Mouse (Mus musculus) lung, postnatal 25 days (tissue): Measurements from ENCODE around the gene Mtf1.

Experiments used
- DNase-seq: peaks from one replicate; pipeline ENCODE4 v3.0.0; 2022; ENCODE audit warnings: low spot score

Gene Mtf1

DNA sequence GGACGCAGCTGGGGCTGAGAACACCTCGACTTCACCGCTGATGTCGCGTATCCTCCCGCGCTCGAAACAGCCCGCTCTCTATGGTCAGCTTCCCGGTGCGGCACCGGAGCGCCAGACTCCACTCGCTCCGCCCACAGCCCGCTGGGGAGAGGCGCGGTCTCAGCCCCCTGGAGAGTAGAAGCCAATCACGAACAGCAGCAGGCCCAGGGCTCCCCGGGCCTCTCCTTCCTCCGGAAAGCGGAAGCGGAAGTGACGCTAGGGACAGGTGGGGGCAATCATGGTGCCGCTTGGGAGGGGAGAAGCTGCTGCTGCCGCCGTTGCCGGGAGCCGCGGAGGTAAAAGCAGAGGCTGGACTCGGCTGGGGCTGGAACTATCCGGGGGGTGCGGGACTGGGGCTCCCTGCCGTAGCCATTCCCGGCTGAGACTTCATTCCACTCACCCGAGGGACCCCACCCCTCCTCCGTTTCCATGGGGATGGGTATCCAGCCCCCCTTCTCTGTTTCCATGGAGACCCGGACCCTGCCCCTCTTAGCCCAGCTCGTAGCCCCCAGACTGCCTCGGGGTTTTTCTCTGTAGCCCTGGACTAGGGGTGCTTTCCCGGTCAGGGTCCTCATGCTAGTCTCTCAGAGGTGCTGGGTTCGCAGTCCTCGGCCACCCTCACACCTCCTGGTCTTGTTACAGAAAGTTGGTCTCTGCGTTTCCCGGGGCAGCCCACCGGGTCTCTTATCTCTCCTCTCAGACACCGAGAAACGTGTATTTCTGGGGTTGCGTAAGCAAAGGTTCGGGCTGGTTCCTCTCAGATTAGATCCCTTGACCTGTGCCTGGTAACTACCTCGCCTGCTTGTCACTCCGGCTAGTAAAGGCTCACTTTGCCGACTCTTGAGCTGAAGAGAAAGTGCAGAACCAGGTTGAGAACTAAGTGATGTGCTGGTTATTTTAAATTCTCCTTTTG is 681 bp downstream of the Mtf1 start:
- peak; percentile 98 for DNase-seq

DNA sequence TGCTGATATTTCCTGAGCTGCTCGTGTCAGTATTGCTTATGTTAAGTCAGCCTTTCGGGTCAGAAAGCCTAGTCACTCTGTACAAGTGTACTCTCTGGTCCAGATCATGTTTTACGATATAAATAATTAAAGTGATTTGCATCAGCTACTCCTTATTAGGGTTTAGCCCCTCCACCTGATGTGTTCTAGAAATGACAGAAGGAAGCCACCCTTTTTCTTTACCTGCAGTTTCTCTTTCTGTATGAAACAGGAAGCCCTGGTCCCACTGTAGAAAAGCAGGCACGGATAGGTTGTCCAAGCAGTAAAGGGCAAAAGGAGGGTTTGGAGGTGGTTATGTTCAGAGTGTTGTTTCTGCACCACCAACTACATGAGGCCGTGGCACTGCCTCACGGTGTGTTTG is 1.5 kb downstream of the Mtf1 start:
- DNase-seq = no peak

DNA sequence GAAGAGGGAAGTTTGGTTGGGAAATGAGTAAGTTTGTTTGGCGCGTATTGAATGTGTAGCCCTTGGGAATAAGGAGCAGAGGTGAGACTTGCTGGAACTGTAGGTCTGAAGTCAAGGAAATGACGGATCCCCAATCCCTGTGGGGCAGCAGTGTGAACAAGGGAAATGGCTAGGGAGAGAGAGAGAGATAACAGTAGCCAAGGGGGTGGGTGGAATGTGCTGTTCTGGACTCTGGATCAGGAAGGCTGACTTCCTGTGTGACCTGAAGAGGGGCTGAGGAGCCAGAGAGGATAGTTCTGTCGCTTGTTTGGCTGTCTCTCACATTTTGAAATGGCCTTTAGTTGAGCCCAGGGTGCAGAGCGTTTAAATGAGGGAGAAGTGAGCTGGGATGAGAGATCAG is 6.6 kb downstream of the Mtf1 start:
- DNase-seq = no peak

DNA sequence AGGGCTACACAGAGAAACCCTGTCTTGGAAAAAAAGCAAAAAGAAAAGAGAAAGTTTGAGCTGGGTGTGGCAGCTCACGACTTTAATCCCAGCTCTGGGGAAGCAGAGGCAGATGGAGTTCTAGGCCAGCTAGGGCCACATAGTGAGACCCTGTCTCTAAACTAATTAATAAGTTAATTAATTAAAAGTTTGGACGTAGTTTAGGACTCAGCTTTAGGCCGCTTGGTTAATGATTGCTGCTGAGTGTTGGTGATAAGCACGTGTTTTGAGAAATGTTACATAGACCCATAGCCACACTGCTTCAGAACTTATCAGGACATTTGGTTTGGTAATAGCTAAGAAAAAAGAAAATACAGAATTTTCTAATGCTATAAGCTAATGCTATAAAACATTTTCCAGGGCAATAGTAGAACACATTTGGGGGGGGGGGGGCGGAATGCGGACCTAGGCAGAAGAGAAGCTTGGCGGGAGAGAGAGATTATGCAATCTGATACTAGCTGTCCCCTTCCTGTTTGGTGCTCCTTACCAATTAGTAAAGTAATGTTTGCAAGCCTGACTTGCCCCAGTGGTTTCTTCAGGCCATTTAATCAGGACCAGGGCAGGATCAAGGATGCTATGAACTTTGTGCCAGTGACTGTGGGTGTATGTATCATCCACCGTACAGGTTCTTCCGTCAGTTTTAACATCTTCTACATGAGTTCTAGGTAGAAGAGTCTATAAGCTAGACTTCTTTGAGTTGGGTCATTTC is 7.4 kb downstream of the Mtf1 start:
- no peak for DNase-seq

DNA sequence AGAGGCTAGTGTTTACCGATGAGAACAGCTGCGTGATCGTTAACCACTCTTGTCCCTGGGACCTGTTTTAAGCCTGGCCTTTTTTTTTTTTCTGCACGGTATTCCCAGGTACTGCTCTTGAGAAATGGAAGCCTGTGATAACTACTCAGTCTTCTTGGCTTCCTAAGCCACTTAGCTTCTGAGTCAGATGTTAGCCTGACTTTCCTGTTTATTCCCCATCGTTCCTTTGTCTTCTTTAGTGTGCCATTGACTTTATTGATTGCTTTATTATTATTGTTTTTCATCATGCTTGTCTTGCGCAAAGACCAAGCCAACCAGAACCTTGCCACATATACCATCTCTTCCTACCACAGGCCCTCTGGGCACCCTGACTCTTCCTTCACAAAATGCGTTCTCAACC is 8.2 kb downstream of the Mtf1 start:
- no peak for DNase-seq

DNA sequence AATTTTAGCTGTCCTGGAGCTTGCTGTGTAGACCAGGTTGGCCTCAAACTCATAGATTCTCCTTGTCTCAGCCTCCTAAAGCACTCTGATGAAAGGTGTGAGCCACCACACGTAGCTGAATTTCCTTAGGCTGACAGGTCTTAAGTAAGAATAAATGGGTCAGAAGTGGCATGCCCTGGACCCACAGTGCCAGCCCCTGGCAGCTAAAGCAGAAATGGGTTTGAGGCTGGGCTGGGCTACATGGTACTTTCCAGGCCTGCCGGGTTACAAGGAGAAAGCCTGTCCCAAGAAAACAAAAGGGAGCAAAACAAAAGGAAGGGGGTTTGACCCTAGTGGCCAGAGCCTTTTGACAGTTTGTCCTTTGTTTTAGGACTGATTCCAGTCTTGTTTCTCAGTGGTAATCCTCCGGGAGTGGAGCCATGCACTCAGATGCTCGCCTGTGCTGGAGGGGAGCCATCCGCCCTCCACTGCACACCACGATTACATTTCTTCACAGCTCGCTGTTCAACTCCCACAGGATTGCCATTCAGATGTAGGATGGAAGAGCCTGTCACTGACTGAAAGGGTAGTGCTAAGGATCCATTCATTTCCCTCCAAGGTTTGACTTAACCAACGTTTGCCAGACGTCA is 9.6 kb downstream of the Mtf1 start:
- no peak for DNase-seq

DNA sequence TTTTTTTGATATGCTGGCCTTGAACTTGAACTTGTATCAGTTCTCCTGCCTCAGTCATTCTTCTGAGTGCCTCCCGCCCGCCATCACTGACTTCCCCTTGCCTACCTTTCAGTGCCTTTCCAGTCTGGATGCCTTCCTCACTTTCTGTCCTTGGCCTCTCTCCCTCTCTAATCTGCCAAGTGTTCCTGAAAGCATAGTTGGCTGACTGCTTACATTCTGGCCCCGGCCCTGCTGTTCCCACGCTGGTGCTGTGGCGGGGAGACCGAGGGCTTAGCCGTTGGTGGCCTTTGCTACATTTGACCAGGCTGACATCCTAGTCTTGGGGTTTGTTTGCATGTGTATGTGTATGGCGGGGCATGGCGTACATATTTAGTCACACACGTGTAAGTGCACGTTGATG is 14.0 kb downstream of the Mtf1 start:
- DNase-seq = no peak

DNA sequence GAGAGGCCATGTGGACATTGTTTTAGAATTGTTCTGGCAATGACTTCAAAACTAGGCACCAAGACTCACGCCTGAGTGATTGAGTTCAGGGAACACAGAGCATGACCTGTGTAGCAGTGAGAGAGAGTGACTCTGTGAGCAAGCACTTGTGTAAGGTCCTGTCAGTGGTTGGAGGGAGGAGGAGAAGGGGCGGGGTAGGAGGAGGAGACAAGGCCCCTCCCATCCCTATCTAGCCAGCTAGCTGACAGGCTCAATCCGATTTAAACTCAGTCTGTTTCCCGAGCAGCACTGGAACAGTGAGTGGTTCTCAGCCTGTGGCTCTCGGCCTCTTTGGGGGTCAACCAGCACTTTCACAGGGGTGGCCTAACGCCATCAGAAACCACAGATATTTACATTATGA is 15.9 kb downstream of the Mtf1 start:
- DNase-seq = peak; percentile 38

DNA sequence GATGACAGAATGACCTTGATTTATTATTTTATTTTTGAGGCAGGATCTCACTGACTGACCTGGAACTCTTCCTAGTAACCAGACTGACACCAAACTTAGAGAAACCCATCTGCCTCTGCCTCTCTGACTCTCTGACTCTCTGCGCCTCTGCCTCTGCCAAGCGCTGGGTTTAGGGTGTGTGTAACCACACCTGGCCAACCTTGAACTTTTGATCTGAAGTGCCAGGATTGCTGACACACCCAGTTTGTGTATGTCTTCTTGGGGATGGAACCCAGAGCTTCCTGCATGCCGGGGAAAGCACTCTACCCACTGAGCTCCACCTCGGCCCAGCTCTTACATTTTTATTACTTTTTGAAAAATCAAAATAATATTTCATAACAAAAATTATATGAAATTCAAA is 16.9 kb downstream of the Mtf1 start:
- DNase-seq = no peak

DNA sequence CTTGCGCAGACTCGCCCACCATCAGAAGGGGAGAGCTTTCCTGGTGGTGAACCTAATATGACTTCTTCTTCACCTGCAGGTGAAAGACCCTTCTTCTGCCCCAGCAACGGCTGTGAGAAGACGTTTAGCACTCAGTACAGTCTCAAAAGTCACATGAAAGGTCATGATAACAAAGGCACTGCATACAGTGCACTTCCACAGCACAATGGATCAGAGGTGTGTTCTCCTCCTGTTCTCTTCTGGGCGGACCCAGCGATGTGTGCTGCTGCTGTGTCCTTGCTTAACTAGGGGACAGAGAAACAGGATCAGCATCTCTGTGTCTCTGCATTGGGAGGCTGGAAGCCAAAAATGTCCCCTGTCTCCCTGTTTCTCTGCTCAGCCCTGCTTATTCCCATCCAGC is 23.1 kb downstream of the Mtf1 start:
- no peak for DNase-seq

DNA sequence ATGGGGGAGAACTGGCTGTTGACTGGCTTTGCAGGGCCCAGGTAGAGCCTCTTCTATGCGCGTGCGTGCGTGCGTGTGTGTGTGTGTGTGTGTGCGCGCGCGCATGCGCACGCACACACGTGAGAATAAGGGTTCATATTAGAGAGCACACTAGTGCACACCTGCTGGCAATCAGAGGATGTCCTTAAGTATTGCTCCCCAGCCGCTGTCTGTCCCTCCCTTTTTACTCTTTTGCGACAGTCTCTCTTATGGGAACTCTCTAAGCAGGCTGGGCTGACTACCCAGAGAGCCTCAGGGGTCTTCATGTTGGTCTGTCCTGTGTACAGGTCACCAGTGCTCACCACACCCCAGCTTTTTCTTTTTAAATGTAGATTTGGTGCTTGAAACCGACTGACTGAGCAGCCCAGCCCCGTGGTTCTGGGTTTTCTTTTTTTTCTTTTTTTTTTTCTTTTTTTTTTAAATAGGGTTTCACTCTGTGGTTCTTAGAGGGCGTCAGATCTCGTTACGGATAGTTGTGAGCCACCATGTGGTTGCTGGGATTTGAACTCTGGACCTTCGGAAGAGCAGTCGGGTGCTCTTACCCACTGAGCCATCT is 23.6 kb downstream of the Mtf1 start:
- no peak for DNase-seq

DNA sequence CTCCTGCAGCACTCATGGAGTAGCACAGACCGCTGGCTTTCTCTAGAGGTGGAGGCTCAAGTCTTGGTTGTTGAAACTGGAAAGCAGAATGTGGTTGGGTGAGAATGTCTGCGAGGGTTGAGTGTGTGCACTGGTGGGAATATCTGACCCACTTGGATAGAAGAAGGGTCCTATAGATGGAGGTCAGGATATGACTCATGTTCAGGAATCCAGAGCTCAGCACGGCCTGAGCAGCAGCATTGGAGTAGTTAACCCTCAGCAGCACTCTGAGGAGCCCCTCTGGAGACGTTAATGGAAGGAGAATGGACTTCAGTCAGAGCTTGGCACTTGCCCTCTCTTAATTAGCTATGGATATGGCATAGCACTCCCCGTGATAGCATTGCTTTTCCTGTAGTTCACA is 27.8 kb downstream of the Mtf1 start:
- no peak for DNase-seq

DNA sequence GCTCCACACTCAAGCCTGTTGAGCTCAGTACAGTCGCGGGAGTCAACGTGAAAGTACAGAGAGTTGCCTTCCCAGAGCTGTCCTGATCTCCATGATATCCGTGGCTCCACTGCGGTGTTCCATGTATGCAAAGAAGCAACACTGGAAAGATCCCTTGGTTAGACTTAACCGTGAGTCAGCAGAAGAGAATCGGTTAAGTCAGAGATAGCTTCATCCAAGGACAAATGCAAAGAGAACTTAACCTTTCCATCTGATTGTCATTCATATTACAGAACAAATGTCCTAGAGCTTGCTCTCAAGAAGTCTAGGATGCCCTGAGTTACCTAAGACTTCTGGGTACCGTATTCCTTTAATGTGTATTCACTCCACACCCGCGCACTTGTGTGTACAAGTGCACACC is 30.9 kb downstream of the Mtf1 start:
- DNase-seq = no peak

DNA sequence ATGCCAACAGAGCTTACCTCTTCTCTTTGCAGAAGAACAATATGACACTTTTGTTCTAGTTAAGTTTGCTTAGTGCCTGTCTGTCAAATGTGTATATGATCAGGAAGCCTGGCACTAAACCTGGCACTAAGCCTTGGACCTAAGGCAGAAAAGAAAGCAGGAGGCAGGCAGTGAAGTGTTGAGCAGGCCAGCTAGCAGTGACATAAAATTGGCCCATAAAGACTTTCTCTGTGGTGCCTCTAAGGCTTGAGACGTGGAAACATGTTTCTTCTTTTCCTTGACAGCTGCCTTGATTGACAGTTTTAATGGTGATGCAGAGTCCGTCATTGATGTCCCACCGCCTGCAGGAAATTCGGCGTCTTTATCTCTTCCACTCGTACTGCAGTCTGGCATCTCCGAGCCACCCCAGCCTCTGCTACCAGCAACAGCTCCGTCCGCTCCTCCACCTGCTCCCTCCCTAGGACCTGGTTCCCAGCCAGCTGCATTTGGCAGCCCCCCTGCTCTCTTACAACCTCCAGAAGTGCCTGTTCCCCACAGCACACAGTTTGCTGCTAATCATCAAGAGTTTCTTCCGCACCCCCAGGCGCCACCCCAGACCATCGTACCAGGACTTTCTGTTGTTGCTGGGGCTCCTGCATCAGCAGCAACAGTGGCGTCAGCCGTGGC is 36.3 kb downstream of the Mtf1 start:
- DNase-seq = no peak

DNA sequence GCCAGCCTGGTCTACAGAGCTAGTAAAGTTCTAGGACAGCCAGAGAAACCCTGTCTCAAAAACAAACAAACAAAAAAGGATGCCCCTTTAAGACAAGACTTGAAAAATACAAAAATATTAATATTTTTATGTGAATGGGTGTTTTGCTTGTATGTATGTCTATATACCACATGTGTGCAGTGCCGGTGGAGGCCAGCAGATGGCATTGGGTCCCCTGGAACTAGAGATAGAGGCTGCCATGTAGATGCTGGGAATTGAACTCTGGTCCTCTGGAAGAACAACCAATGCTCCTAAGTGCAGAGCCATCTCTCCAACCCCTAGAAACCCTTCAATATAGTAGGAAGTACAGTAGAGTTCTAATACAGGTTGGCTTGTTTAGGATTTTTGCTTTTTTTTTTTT is 39.1 kb downstream of the Mtf1 start:
- DNase-seq = no peak

DNA sequence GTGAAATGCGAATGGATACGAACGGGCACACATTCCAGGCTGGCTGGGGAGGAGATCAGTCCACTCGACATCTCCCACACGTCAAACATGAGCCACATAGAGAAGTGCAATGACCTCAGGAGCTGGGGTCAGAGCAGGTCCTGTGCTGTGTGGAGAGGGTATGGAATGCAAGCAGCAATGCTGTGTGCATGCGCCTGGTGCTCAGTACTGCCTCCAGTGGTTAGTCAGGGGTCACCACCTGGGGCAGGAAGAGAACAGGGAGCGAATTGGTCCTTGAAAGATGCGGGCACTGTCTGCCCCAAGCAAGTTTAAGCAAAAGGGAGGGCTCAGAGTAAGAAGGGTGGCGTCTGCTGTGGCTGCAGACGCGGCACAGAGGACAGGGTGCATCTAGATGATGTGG is 41.6 kb downstream of the Mtf1 start:
- DNase-seq = peak; percentile 18

DNA sequence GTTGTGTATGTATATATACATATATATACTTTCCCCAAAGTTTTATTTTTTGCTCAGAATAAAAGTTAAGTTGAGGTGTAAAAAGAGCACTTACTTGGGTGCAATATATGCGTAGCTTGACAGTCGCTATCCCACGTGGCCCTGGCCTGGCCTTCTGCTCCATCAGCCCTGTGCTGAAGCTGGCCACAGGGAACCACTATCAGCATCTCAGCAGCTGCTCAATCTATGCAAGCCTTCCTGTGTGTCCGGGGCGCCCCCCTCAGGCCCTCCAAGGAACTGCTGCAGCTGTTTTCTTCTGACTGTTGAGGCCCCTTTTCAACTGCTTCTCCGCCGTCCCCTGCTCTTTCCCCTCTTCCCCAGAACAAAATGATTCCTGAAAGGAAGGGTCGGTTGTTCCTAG is 45.7 kb downstream of the Mtf1 start:
- peak; percentile 74 for DNase-seq

DNA sequence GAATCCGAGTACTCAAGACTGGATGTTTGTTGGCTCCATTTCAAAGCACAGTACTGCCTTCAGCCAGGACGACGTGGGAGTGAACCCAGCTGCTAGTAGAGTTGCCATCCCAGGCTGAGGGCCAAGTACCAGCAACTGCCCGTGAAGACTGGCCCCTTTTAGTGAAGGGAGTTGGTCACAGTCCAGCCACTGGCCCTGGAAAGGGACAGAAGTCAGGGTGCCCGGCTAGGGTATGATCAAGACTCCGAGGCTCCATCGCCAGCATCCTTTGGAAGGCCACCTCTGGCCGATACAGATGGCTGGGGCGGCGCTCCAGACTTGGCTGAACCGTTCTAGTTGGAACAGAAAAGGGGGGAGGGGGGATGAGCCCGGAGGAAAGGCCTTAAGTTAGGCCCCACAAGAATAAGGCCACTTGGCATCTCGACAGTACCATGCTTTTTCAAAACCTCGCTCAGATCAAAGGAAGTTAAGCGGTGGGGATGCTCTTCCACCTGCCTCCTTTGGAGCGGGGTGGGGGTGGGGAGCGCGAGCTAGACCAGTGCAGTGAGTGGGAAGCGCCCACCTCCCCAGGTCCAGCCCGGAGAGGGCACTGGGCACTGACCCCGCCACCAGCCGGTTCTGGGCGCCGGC is 47.8 kb downstream of the Mtf1 start:
- DNase-seq = peak; percentile 38

DNA sequence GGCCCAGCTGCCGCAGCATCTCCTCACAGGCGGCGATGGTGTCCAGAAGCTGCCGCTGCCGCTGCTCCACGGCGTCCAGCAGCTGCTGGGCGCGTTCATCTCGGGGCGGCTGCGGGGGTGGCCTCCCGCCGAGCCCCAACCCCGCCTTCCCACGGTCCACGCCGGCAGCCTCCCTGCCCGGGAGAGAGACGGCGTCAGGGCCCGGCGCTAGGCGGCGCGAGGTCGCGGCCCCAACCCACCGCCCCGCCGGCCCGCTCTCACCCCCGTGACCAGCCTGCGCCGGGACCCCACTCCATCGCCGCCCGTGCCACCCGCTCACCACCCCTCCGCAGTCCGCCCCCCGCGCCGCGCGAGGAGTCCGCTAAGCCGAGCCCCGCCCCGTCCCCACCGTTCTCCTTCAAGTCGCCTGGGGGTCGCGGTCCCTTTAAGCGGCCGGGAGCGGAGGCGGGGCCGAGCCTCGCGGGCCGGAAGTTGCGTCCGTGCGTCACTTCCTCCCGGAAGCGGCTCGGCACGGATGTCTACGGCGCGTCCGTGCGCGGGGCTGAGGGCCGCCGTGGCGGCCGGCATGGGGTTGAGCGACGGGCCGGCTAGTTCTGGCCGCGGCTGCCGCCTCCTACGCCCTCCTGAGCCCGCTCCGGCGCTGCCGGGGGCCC is 48.5 kb downstream of the Mtf1 start, which contains the start of gene Yrdc:
TSS of gene Yrdc (plus strand) at position 419 of the 653 bp plus-strand sequence.
- DNase-seq = peak; percentile 94

DNA sequence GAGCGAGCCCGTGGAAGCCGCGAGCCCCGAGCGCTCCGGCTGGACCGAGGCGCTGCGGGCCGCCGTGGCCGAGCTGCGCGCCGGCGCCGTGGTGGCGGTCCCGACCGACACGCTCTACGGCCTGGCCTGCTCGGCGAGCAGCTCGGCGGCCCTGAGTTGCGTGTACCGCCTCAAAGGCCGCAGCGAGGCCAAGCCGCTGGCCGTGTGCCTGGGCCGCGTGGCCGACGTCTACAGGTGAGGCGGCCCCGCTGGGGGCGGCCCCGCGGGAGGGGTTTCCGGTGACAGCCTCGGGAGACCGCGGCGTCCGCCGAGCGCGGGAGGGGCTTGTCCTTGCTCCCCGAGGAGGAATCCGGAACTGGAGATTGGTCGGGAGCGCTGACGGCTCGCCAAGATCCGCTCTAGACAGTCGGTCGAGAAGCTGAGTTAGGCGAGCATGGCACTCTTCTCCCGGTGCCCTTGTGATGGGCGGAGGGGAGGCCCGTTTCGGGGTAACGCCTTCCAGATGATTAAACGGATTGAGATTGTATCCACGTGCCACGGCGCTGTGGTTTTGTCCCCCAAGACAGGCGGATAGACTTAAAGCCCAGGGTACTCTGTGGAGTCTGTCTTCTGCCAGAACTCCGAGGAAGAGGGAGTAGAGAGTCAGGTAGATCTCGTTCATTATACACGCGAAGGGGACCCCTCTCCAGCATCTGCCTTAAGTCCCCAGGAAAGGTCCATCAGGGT is 49.2 kb downstream of the Mtf1 start, which contains the start of gene 1110065P20Rik:
TSS of gene 1110065P20Rik (minus strand) at position 264 of the 726 bp plus-strand sequence.
- peak; percentile 80 for DNase-seq
